Mouse (Mus musculus) CH12.LX (cell line): Measurements from ENCODE around the gene Abr. TPM values are rescaled to one million over a fixed set of nuclear protein-coding genes. Genes with fewer than 3 reads are reported as not detected.

Experiments
- DNase-seq: peaks from one replicate; pipeline ENCODE4 v3.0.0-alpha.2; 2013; ENCODE audit errors: extremely low read depth
- H3K27ac ChIP-seq: 2 replicates; pipeline ENCODE4 v1.5.1; 2012; ENCODE audit warnings: low read depth, mild to moderate bottlenecking, control low read depth, moderate library complexity; ENCODE audit not compliant: insufficient read depth
- H3K27me3 ChIP-seq: replicated peaks from 2 replicates; pipeline ENCODE3; 2012; ENCODE audit warnings: inconsistent platforms
- H3K36me3 ChIP-seq, 2 experiments: replicated peaks in 1 of 2; 2 replicates each; pipeline versions ENCODE3 to v1.6.1; 2012; ENCODE audit warnings: inconsistent platforms in 1 of 2, low read length in 1 of 2, mild to moderate bottlenecking in 1 of 2, mixed read lengths in 1 of 2, moderate library complexity in 1 of 2; ENCODE audit not compliant: control insufficient read depth in 1 of 2, insufficient read depth in 1 of 2
- H3K4me1 ChIP-seq, 2 experiments: 2 replicates each; pipeline ENCODE4 v1.6.1; 2012; ENCODE audit warnings: inconsistent platforms in 1 of 2, moderate library complexity in 1 of 2; ENCODE audit not compliant: insufficient read depth in 2 of 2, control insufficient read depth in 1 of 2
- H3K4me2 ChIP-seq: 2 replicates; pipeline ENCODE4 v1.6.1; 2012; ENCODE audit warnings: low read depth, mild to moderate bottlenecking, control low read depth; ENCODE audit not compliant: poor library complexity, insufficient read depth, severe bottlenecking
- H3K4me3 ChIP-seq, 3 experiments: fragments of 150-350 bp in 1 of 3; sonication (generic) in 1 of 3; replicated peaks in 1 of 3; 2 replicates each; pipeline versions ENCODE3 to v1.5.1; 2011 to 2012; ENCODE audit warnings: low read depth in 2 of 3, low read length in 2 of 3, mild to moderate bottlenecking in 2 of 3, moderate library complexity in 2 of 3, control low read depth in 1 of 3, improper control_type of control experiment in 1 of 3, inconsistent platforms in 1 of 3, mixed read lengths in 1 of 3; ENCODE audit not compliant: poor library complexity in 1 of 3
- H3K79me2 ChIP-seq: replicated peaks from 2 replicates; pipeline ENCODE4 v1.6.1; 2012; ENCODE audit warnings: mild to moderate bottlenecking, moderate library complexity; ENCODE audit not compliant: control insufficient read depth, poor library complexity, insufficient read depth, severe bottlenecking; ENCODE audit errors: extremely low read depth
- H3K9ac ChIP-seq: 2 replicates; pipeline ENCODE4 v1.6.1; 2012; ENCODE audit warnings: low read depth, mild to moderate bottlenecking, control low read depth, moderate library complexity; ENCODE audit not compliant: insufficient read depth
- H3K9me3 ChIP-seq: replicated peaks from 2 replicates; pipeline ENCODE3; 2012; ENCODE audit warnings: low read length, inconsistent platforms, mixed read lengths
- CHD1 ChIP-seq: IDR thresholded peaks from 2 replicates; pipeline ENCODE4 v1.6.1; 2012; ENCODE audit warnings: low read depth, low read length, improper control_type of control experiment, inconsistent platforms
- CHD2 ChIP-seq: IDR thresholded peaks from 2 replicates; pipeline ENCODE4 v1.6.1; 2011; ENCODE audit warnings: low read length, improper control_type of control experiment
- CTCF ChIP-seq, 2 experiments: IDR thresholded peaks in 1 of 2; conservative IDR thresholded peaks in 1 of 2; 2 replicates each; pipeline ENCODE4 v1.5.1; 2011 to 2012; ENCODE audit warnings: low read depth in 2 of 2, low read length in 2 of 2, improper control_type of control experiment in 1 of 2, inconsistent platforms in 1 of 2, mild to moderate bottlenecking in 1 of 2, moderate library complexity in 1 of 2
- ELF1 ChIP-seq: IDR thresholded peaks from 2 replicates; pipeline ENCODE4 v1.6.1; 2014; ENCODE audit warnings: low read depth, mild to moderate bottlenecking, inconsistent platforms, low read length, improper control_type of control experiment
- EP300 ChIP-seq: IDR thresholded peaks from 2 replicates; pipeline ENCODE4 v1.6.1; 2011; ENCODE audit warnings: low read length, improper control_type of control experiment
- ETS1 ChIP-seq: conservative IDR thresholded peaks from 2 replicates; pipeline ENCODE4 v1.6.1; 2012; ENCODE audit warnings: low read depth, mild to moderate bottlenecking, inconsistent platforms, low read length, improper control_type of control experiment, moderate library complexity
- JUN ChIP-seq: IDR thresholded peaks from 2 replicates; pipeline ENCODE4 v1.6.1; 2011; ENCODE audit warnings: low read depth, mild to moderate bottlenecking, low read length, improper control_type of control experiment, moderate library complexity; ENCODE audit not compliant: insufficient read depth
- JUND ChIP-seq: conservative IDR thresholded peaks from 2 replicates; pipeline ENCODE4 v1.6.1; 2011; ENCODE audit warnings: low read depth, low read length, improper control_type of control experiment
- MAFK ChIP-seq: IDR thresholded peaks from 2 replicates; pipeline ENCODE4 v1.6.1; 2011; ENCODE audit warnings: low read length, improper control_type of control experiment; ENCODE audit not compliant: insufficient replicate concordance
- MAX ChIP-seq: IDR thresholded peaks from 2 replicates; pipeline ENCODE4 v1.6.1; 2011; ENCODE audit warnings: low read length, improper control_type of control experiment
- MAZ ChIP-seq: IDR thresholded peaks from 2 replicates; pipeline ENCODE4 v1.6.1; 2012; ENCODE audit warnings: low read depth, mild to moderate bottlenecking, inconsistent platforms, low read length, improper control_type of control experiment, moderate library complexity
- MEF2A ChIP-seq: IDR thresholded peaks from 2 replicates; pipeline ENCODE4 v1.6.1; 2014; ENCODE audit warnings: low read depth, mild to moderate bottlenecking, inconsistent platforms, low read length, improper control_type of control experiment, borderline replicate concordance
- MXI1 ChIP-seq: IDR thresholded peaks from 2 replicates; pipeline ENCODE4 v1.6.1; 2011; ENCODE audit warnings: mild to moderate bottlenecking, low read depth, low read length, improper control_type of control experiment
- NELFE ChIP-seq: IDR thresholded peaks from 2 replicates; pipeline ENCODE4 v1.6.1; 2011; ENCODE audit warnings: low read depth, low read length, improper control_type of control experiment
- POLR2AphosphoS2 ChIP-seq: IDR thresholded peaks from 2 replicates; pipeline ENCODE4 v1.6.1; 2011; ENCODE audit warnings: low read depth, low read length, improper control_type of control experiment
- RAD21 ChIP-seq: IDR thresholded peaks from 2 replicates; pipeline ENCODE4 v1.6.1; 2011; ENCODE audit warnings: low read depth, mild to moderate bottlenecking, low read length, improper control_type of control experiment, moderate library complexity
- SIN3A ChIP-seq: IDR thresholded peaks from 2 replicates; pipeline ENCODE4 v1.6.1; 2012; ENCODE audit warnings: low read length, improper control_type of control experiment, inconsistent platforms
- SMC3 ChIP-seq: IDR thresholded peaks from 2 replicates; pipeline ENCODE4 v1.6.1; 2011; ENCODE audit warnings: low read depth, low read length, improper control_type of control experiment
- TBP ChIP-seq: conservative IDR thresholded peaks from 2 replicates; pipeline ENCODE4 v1.6.1; 2011; ENCODE audit warnings: low read depth, low read length, improper control_type of control experiment
- TCF12 ChIP-seq: IDR thresholded peaks from 2 replicates; pipeline ENCODE4 v1.6.1; 2014; ENCODE audit warnings: low read depth, mild to moderate bottlenecking, inconsistent platforms, low read length, improper control_type of control experiment
- UBTF ChIP-seq: IDR thresholded peaks from 2 replicates; pipeline ENCODE4 v1.6.1; 2012; ENCODE audit warnings: low read depth, mild to moderate bottlenecking, inconsistent platforms, low read length, improper control_type of control experiment, moderate library complexity
- USF2 ChIP-seq: conservative IDR thresholded peaks from 2 replicates; pipeline ENCODE4 v1.6.1; 2011; ENCODE audit warnings: low read depth, low read length, improper control_type of control experiment
- ZMIZ1 ChIP-seq: IDR thresholded peaks from 2 replicates; pipeline ENCODE4 v1.6.1; 2012; ENCODE audit warnings: low read depth, mild to moderate bottlenecking, inconsistent platforms, low read length, improper control_type of control experiment
- ZNF384 ChIP-seq: IDR thresholded peaks from 2 replicates; pipeline ENCODE4 v1.6.1; 2012; ENCODE audit warnings: low read depth, low read length, improper control_type of control experiment, inconsistent platforms
- dilution Hi-C: fragments of 300-500 bp; cut with MboI; formaldehyde crosslinking; loops from 2 replicates; pipeline ENCODE4 v1.14.3; 2020; ENCODE audit warnings: low sequenced_read_pairs; ENCODE audit not compliant: extremely low pct_unique_long_range_greater_than_20kb, extremely low pct_ligation_motif_present
- in situ Hi-C: fragments of 300-500 bp; cut with MboI; formaldehyde crosslinking; loops from 3 replicates; pipeline ENCODE4 v1.14.3; 2019; ENCODE audit warnings: low sequenced_read_pairs, low pct_ligation_motif_present, low pct_unique_long_range_greater_than_20kb, mixed read lengths
- polyA plus RNA-seq: library from polyadenylated mRNA; unstranded; fragments of >175 nt; gene quantifications from 2 replicates; pipeline ENCODE4 v1.2.1, GENCODE M21; 2012; ENCODE audit warnings: low read depth; ENCODE audit not compliant: insufficient read length
- total RNA-seq, 2 experiments: library from RNA; depleted of rRNA; stranded (reverse); fragments of 300-350 nt in 1 of 2; fragments of >200 nt in 1 of 2; gene quantifications; 2 replicates each; pipeline ENCODE4 v1.2.3; 2012 to 2014

The Abr gene
- total and polyA plus RNA-seq, 3 experiments: 21.0 to 49.5 (median 37.4) TPM

GRCm38 (mm10) chr11:76429966-76430631, 192.0 kb downstream of the Abr start:
- Histone ChIP-seq H3K4me1 (peaks cover 0 to 29% of the 10 kb centered on the region in 2 experiments; a peak in 1 of 4 replicates), H3K27ac (no peak overlapping the region)
- in situ Hi-C loops: no loop called here
- TF ChIP-seq SIN3A (no peak), RAD21 (no peak), CHD1 (no peak), ETS1 (no peak), ZMIZ1 (no peak), CHD2 (no peak), JUN (no peak), MAX (no peak), SMC3 (no peak), JUND (no peak), UBTF (no peak), MAZ (no peak), MAFK (no peak), USF2 (no peak), MXI1 (no peak), ZNF384 (no peak)
- TF ChIP-seq, all 38 proteins: peak for 0
- Histone ChIP-seq H3K4me3 (no peak overlapping the region), H3K27me3 (no peaks in the 10 kb centered on the region), H3K9ac (no peak overlapping the region), H3K9me3 (no peaks in the 10 kb centered on the region), H3K4me2 (no peak overlapping the region), H3K36me3 (peaks cover 7 to 83% of the 10 kb centered on the region in 2 experiments), H3K79me2 (no peaks in the 10 kb centered on the region)
- dilution Hi-C loops: no loop called here
- DNase-seq: no peak

- in situ Hi-C loops (no loop called here), dilution Hi-C loops (no loop called here)
- Histone ChIP-seq H3K4me3 (no peak overlapping the region), H3K36me3 (peaks cover 11 to 85% of the 10 kb centered on the region in 2 experiments), H3K9me3 (no peaks in the 10 kb centered on the region), H3K27me3 (no peaks in the 10 kb centered on the region), H3K79me2 (no peaks in the 10 kb centered on the region), H3K27ac (no peak overlapping the region), H3K9ac (no peak overlapping the region), H3K4me1 (peaks cover 0 to 23% of the 10 kb centered on the region in 2 experiments; a peak in 1 of 4 replicates), H3K4me2 (no peak overlapping the region)
- no peak for TF ChIP-seq POLR2AphosphoS2
- TF ChIP-seq ZNF384: no peak
- no peak for TF ChIP-seq TBP
- TF ChIP-seq CTCF (conservative IDR thresholded peaks at IDR 0.05 in 1 of 2, IDR thresholded peaks at IDR 0.05 in 1 of 2; ENCODE audit: low read depth in 2 of 2, low read length in 2 of 2): no peak; a peak in 1 of 4 replicates
- TF ChIP-seq ELF1: no peak
- TF ChIP-seq EP300: no peak
- TF ChIP-seq SMC3: no peak
- TF ChIP-seq TCF12: no peak
- TF ChIP-seq MEF2A: no peak
- TF ChIP-seq MAFK: no peak
- no peak for TF ChIP-seq USF2
- TF ChIP-seq MAX: no peak
- TF ChIP-seq NELFE: no peak
- no peak for DNase-seq
Observed at GRCm38 (mm10) chr11:76429556-76429955, 192.6 kb downstream of the Abr start.
